Comparison of ENCODE assay signal across 8 mouse cellular contexts in the genomic region with DNA sequence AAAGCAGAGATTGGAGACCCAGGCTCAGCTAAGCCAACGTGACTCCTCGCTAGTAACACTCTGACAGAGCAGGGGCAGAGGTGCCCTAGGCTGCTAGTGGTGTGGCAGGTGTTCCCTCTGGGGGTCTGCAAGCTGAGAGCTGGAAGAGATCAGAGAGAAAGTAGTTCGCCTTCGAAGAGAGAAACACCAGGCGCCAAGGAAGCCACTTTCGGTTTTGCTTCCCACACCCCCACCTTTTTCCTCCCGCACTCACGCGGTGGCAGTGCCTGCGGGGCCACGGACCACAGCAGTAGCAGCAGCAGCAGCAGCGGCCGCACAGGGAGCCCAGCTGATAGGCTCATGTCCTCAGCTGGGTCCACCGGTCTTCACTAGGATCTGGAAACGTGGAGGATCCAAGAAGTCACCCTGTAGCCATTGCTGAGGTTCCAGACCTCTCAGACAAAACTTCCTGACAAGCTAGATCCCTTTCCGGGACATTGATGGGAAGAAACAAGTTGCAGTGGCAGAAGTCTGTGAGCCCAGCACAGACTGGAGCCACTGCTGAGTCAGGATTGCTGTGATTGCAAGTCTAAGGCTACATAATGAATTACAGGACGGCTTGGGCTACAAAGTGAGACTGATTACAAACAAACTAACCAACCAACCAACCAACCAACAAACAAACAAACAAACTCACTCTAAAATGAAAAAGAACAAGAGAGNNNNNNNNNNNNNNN. TPM values are rescaled to one million over a fixed set of nuclear protein-coding genes. Genes with fewer than 3 reads are reported as not detected.
DNase-seq lines count a peak whose midpoint lies in the region; ATAC-seq and TF ChIP-seq lines count a peak whose summit lies in the region.

A gene (minus strand): TSS at position 481 of the 716 bp plus-strand sequence.

- H3K27me3 ChIP-seq in heart, adult 2 months (ENCODE audit: control insufficient read depth, insufficient read depth, low read length), result no peaks in the 10 kb centered on the region
- H3K27me3 ChIP-seq in lung, embryonic 15.5 days, result no peaks in the 10 kb centered on the region
- H3K27me3 ChIP-seq in neural tube, embryonic 15.5 days (replicated peaks), result no peaks in the 10 kb centered on the region

- H3K9ac ChIP-seq in heart, adult 2 months (ENCODE audit: low read depth, low read length), result peak within 1 kb of the TSS; percentile 75
- peak within 1 kb of the TSS; percentile 57 for H3K9ac ChIP-seq in lung, embryonic 15.5 days
- peak within 1 kb of the TSS; percentile 26 for H3K9ac ChIP-seq in neural tube, embryonic 15.5 days (replicated peaks)

- under 1% methylated on average over 17 of the region's 17 CpGs for WGBS in heart, adult 2 months
- WGBS in lung, embryonic 15.5 days, result 3% methylated on average over 17 of the region's 17 CpGs
- WGBS in neural tube, embryonic 15.5 days, result 2% methylated on average over 17 of the region's 17 CpGs

- no peak for TF ChIP-seq EP300 in heart, adult 2 months (IDR thresholded peaks at IDR 0.05; ENCODE audit: insufficient read depth, low read depth, low read length)

- H3K36me3 ChIP-seq in heart, adult 2 months (ENCODE audit: control insufficient read depth, insufficient read depth, low read length), result no peaks in the 10 kb centered on the region
- no peaks in the 10 kb centered on the region for H3K36me3 ChIP-seq in lung, embryonic 15.5 days
- no peaks in the 10 kb centered on the region for H3K36me3 ChIP-seq in neural tube, embryonic 15.5 days

- no peaks in the 10 kb centered on the region for H3K79me2 ChIP-seq in heart, adult 2 months (replicated peaks; ENCODE audit: control insufficient read depth, insufficient read depth, low read length)

- H3K4me1 ChIP-seq in heart, adult 2 months (ENCODE audit: control insufficient read depth, insufficient read depth, low read length), result peaks cover 2% of the 10 kb centered on the region
- peaks cover 17% of the 10 kb centered on the region for H3K4me1 ChIP-seq in lung, embryonic 15.5 days
- peaks cover 9% of the 10 kb centered on the region for H3K4me1 ChIP-seq in neural tube, embryonic 15.5 days

- no peak for TF ChIP-seq CTCF in heart, adult 2 months (IDR thresholded peaks at IDR 0.05)

- peak within 1 kb of the TSS; percentile 77 for H3K4me3 ChIP-seq in heart, adult 2 months
- H3K4me3 ChIP-seq in lung, embryonic 15.5 days, result peak within 1 kb of the TSS; percentile 46
- peak within 1 kb of the TSS; percentile 41 for H3K4me3 ChIP-seq in neural tube, embryonic 15.5 days (replicated peaks)

- TF ChIP-seq POLR2A in heart, adult 2 months (IDR thresholded peaks at IDR 0.05; ENCODE audit: insufficient read depth, low read depth, low read length), result peak; percentile 48; the same call in 1 of the 2 replicates

- ATAC-seq in lung, embryonic 15.5 days (ENCODE audit: borderline replicate concordance, extremely low read depth, low FRiP score, low TSS enrichment), result no peak
- peak; percentile 50; the same call in 1 of the 2 replicates for ATAC-seq in neural tube, embryonic 15.5 days (ENCODE audit: low FRiP score)

- H3K4me2 ChIP-seq in lung, embryonic 15.5 days, result peak within 1 kb of the TSS; percentile 74
- peak within 1 kb of the TSS; percentile 64 for H3K4me2 ChIP-seq in neural tube, embryonic 15.5 days

- intact Hi-C loops in heart, adult 2 months (cut with DNase I), result no loop called here

- H3K9me3 ChIP-seq in lung, embryonic 15.5 days, result no peaks in the 10 kb centered on the region
- H3K9me3 ChIP-seq in neural tube, embryonic 15.5 days (replicated peaks), result no peaks in the 10 kb centered on the region

- peak within 1 kb of the TSS; percentile 94 for H3K27ac ChIP-seq in heart, adult 2 months
- H3K27ac ChIP-seq in lung, embryonic 15.5 days, result peak within 1 kb of the TSS; percentile 29; the same call in 1 of the 2 replicates
- H3K27ac ChIP-seq in neural tube, embryonic 15.5 days (replicated peaks), result no peak within 1 kb of the TSS

- DNase-seq in right cerebral cortex, adult 2 months (ENCODE audit: low spot score in 2 of 2), result peak; percentile 40 to 46
- DNase-seq in right cerebral cortex, postnatal 4 days, result no peak
- peak; percentile 59 for DNase-seq in embryo, embryonic 9.5 days (ENCODE audit: extremely low spot score)
- peak; percentile 76 to 77 for DNase-seq in heart, adult 2 months
- peak; percentile 42 for DNase-seq in kidney, adult 11 months
- DNase-seq in thymus, postnatal 36 days, result peak; percentile 72 to 82

RNA-seq across cellular contexts. Expression of the gene that starts here (rescaled TPM):
- total RNA-seq in heart, adult 2 months (2021), result 10 to 100 TPM; 58.9 to 62.8 TPM
- polyA plus RNA-seq in heart, adult 2 months (2012; rRNA removed), result 16.8 and 21.1 TPM in 2 replicates
- polyA plus RNA-seq in lung, embryonic 15.5 days (2015; fragmentation: Nextera tagmentation; extraction: Ambion mirVana), result 8.6 and 10.8 TPM in 2 replicates
- 3.7 and 4.6 TPM in 2 replicates for polyA plus RNA-seq in neural tube, embryonic 15.5 days (2015; fragmentation: Nextera tagmentation; extraction: Ambion mirVana)
